Mouse (Mus musculus) E14TG2a.4 (cell line): ENCODE data around the gene Actr3b.

ENCODE experiments used
- H3K27me3 ChIP-seq: 2 replicates; pipeline ENCODE4 v1.6.1; 2014; ENCODE audit warnings: low read length, control low read depth; ENCODE audit not compliant: insufficient read depth
- H3K36me3 ChIP-seq: 2 replicates; pipeline ENCODE4 v1.6.1; 2014; ENCODE audit warnings: low read length, control low read depth; ENCODE audit not compliant: insufficient read depth
- H3K4me1 ChIP-seq: replicated peaks from 2 replicates; pipeline ENCODE4 v1.6.1; 2014; ENCODE audit warnings: low read depth, low read length, control low read depth
- H3K4me3 ChIP-seq: replicated peaks from 2 replicates; pipeline ENCODE4 v1.5.1; 2014; ENCODE audit warnings: mild to moderate bottlenecking, low read length
- H3K9me3 ChIP-seq: 2 replicates; pipeline ENCODE4 v1.6.1; 2014; ENCODE audit warnings: low read length, control low read depth
- CTCF ChIP-seq: conservative IDR thresholded peaks from 2 replicates; pipeline ENCODE4 v1.5.1; 2014; ENCODE audit warnings: low read length
- NANOG ChIP-seq: IDR thresholded peaks from 2 replicates; pipeline ENCODE4 v1.6.1; 2014; ENCODE audit warnings: borderline replicate concordance, low read length, mixed read lengths
- POU5F1 ChIP-seq: IDR thresholded peaks from 2 replicates; pipeline ENCODE4 v1.6.1; 2014; ENCODE audit warnings: low read length, borderline replicate concordance

Actr3b gene

DNA sequence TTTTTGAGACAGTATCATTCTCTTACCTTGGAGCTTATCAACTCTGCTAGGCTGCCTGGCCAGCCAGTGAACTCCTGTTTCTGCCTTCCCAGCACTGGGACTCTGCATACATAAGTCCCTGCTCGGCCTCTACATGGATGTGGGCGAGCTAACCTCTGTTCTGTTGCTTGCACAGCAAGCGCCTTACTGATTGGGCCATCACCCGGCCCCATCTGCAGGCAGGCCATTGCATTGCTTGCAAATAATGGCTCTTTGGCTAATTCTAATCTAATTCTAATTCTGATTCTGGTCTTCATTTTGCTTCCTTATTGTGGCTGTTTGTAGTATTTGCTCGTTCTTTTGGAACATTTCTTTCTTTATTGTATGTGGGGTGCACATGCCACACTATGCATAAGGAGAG is 44.8 kb downstream of the Actr3b start:
- peaks cover 2% of the 10 kb centered on the region; the same call in 1 of the 2 replicates for H3K36me3 ChIP-seq
- no peaks in the 10 kb centered on the region for H3K4me1 ChIP-seq
- H3K27me3 ChIP-seq, result no peaks in the 10 kb centered on the region
- TF ChIP-seq NANOG (no peak), CTCF (no peak), POU5F1 (no peak)
- no peaks in the 10 kb centered on the region for H3K9me3 ChIP-seq
- H3K4me3 ChIP-seq, result no peak overlapping the region

DNA sequence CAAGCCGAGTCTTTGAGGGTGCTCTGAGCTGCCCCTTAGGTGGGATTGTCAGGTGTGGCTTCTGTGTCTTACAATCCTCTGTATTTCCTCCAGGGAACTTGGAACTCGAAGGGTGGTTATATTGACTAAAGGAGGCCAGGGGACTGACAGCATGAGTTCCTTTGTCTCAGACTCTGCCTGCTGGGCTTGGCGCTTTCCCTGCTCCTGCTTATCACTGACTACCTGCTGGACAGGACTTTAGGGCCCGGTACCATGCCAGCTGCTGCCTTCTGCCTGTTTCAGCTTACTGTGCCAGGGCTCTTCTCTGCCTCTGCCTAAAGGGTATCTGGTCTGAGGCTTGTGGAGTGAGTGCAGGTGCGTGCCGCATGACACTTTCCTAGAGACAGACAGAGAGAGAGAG is 53.1 kb downstream of the Actr3b start:
- no peak overlapping the region for H3K4me3 ChIP-seq
- no peaks in the 10 kb centered on the region for H3K9me3 ChIP-seq
- peaks cover 13% of the 10 kb centered on the region; the same call in 1 of the 2 replicates for H3K36me3 ChIP-seq
- no peaks in the 10 kb centered on the region for H3K27me3 ChIP-seq
- no peaks in the 10 kb centered on the region for H3K4me1 ChIP-seq
- no peak for TF ChIP-seq POU5F1
- TF ChIP-seq CTCF, result no peak
- no peak for TF ChIP-seq NANOG

DNA sequence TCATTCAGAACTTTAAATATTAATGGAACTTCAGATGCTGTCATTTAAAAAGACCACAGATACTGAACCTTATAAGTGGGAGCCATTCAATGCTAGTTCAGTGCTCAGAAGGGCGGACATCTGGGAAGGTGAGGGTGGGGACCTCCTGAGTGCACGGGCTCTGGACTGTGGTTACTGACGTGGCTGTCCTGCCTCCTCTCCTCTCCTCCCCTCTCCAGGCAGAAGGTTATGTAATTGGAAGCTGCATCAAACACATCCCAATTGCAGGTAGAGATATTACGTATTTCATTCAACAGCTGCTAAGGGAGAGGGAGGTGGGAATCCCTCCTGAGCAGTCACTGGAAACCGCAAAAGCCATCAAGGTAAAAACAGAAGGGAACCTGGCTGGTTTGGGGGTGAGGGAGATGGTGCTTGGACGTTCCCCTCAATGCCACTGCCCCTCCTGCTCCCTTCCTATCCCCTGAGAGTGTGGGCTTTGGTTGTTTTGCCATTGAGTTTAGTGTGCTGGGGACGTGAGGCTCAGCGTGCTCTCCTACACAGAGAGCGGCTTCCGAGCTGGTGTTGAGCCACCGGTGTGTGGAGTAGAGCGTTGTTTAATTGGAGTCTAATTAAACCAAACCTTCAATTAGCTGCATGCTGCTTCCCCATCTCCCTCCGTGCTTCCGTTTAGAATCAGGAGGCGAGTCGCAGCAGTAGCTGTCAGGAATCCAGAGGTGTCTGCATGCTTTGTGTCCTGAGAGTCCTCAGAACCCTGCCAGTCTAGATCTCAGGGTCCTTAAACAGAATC is 69.7 kb downstream of the Actr3b start:
- Histone ChIP-seq H3K9me3 (peaks cover 5% of the 10 kb centered on the region; the same call in 1 of the 2 replicates), H3K36me3 (peaks cover 23% of the 10 kb centered on the region), H3K4me3 (no peak overlapping the region), H3K27me3 (no peaks in the 10 kb centered on the region), H3K4me1 (no peaks in the 10 kb centered on the region)
- TF ChIP-seq POU5F1, result no peak
- no peak for TF ChIP-seq NANOG
- TF ChIP-seq CTCF, result no peak

DNA sequence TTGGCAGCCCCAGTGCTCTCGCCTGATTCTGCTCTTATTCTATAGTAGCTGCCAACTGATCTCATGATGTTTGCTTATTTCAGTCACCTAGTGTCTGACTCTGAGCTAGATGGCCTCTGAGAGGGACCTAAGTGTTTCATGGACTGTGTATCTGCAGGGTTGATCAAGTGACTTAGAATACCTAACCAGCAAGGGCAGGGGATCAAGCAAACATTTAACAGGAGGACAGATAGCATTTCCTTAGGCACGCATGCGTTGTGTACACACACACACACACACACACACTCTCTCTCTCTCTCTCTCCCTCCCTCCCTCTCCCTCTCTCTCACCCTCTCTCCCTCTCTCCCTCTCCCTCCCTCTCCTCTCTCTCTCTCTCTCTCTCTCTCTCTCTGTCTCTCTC is 71.0 kb downstream of the Actr3b start:
- TF ChIP-seq POU5F1 (no peak), NANOG (no peak), CTCF (no peak)
- peaks cover 5% of the 10 kb centered on the region; the same call in 1 of the 2 replicates for H3K9me3 ChIP-seq
- no peaks in the 10 kb centered on the region for H3K4me1 ChIP-seq
- H3K27me3 ChIP-seq, result no peaks in the 10 kb centered on the region
- H3K36me3 ChIP-seq, result peaks cover 23% of the 10 kb centered on the region
- no peak overlapping the region for H3K4me3 ChIP-seq

DNA sequence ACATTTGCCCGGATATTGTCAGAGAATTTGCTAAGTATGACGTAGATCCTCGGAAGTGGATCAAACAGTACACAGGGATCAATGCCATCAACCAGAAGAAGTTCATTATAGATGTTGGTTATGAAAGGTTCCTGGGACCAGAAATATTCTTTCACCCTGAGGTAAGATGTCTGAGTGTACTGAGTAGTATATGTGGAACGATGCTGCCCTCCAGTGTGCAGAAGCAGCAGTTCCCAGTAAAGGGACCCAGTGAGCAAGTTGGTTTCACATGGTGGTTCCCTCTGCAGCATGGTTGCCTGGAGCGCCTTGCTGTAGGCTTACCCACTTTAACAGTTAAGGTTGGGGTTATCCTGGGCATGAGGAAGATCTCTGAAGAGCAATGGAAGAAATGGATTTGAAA is 71.8 kb downstream of the Actr3b start:
- H3K4me3 ChIP-seq, result no peak overlapping the region
- H3K4me1 ChIP-seq, result no peaks in the 10 kb centered on the region
- peaks cover 5% of the 10 kb centered on the region; the same call in 1 of the 2 replicates for H3K9me3 ChIP-seq
- H3K27me3 ChIP-seq, result no peaks in the 10 kb centered on the region
- TF ChIP-seq NANOG (no peak), CTCF (peak; percentile 36; the same call in 1 of the 2 replicates)
- H3K36me3 ChIP-seq, result peaks cover 23% of the 10 kb centered on the region

DNA sequence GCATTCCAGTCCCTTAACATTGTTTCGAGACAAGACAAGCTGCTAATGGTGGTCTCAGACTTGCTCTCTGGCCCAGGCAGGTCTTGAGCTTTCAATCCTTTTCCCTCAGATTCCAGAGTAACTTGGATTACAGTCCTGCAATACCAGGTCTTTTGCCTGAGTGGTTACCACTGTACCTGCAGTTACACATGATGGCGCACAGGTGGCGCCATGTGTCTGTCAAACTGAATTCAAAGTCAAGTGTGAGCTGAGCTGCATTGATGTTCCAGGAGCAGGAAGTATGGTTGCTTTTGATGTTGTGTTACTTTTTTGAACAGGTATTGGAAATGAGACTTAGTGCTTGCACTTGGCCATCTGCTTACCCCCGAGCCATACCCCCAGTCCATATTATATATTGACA is 79.6 kb downstream of the Actr3b start:
- Histone ChIP-seq H3K4me3 (no peak overlapping the region), H3K9me3 (no peaks in the 10 kb centered on the region), H3K4me1 (no peaks in the 10 kb centered on the region), H3K36me3 (no peaks in the 10 kb centered on the region), H3K27me3 (no peaks in the 10 kb centered on the region)
- peak; percentile 83 for TF ChIP-seq CTCF
- TF ChIP-seq NANOG, result no peak
- TF ChIP-seq POU5F1, result no peak

DNA sequence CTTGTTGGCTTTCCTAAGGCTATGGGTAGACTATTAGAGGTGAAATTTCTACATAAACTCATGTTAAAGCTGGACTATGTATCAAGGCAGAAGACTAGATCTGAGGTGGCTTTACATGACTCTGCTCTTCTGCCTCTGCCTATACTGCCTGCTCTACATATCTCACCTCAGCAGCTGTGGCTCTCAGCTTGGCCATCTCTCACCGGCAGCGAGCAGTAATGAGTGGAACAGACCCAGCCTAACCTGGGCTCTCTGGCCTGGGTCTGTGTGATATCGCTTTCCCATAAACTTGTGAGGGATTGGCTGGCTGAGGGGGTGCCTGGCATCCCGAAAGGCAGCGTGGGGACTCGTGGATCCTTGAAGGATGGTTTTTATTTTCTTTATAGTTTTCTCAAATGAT is 86.8 kb downstream of the Actr3b start:
- no peaks in the 10 kb centered on the region for H3K27me3 ChIP-seq
- H3K36me3 ChIP-seq, result no peaks in the 10 kb centered on the region
- no peak overlapping the region for H3K4me3 ChIP-seq
- no peak for TF ChIP-seq NANOG
- TF ChIP-seq CTCF, result no peak
- TF ChIP-seq POU5F1, result no peak
- no peaks in the 10 kb centered on the region for H3K9me3 ChIP-seq
- no peaks in the 10 kb centered on the region for H3K4me1 ChIP-seq

DNA sequence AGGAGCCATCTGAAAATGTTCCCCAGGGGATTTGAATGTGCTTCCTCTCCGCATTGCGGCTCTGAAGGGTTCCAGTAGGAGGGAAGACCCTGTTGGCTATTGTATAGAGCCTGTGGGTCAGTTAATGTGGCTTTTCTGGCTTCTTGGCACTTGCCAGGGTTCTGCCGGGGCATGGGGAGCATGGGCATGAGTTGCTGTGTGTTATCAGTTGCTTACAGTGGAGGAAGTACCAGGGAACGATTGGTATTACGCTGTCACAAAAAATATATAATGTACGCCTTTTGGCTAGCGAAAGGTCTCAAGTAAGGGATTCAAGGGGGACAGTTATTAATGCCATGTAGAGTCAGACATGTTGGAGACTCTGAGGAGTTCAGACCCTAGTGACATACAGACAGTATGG is 87.4 kb downstream of the Actr3b start:
- no peak overlapping the region for H3K4me3 ChIP-seq
- no peak for TF ChIP-seq POU5F1
- TF ChIP-seq NANOG, result no peak
- TF ChIP-seq CTCF, result no peak

DNA sequence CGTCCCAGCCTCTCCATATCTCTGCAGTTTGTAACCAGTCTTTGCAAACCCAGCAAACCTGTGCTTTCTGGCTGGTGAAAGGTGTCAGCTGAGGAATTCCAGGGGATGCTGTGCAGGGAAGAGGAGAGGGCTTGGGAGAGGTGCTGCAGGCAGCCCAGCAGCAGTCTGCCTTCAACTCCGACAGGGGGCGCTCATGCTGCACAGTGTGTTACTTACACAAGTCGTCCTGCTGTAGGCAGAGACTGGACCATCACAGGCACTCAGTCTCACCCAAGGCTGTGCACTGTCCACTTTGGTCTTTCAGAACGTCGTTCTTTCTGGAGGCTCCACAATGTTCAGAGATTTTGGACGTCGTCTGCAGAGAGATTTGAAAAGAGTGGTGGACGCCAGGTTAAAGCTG is 88.3 kb downstream of the Actr3b start:
- no peaks in the 10 kb centered on the region for H3K9me3 ChIP-seq
- H3K36me3 ChIP-seq, result no peaks in the 10 kb centered on the region
- H3K27me3 ChIP-seq, result no peaks in the 10 kb centered on the region
- H3K4me1 ChIP-seq, result no peaks in the 10 kb centered on the region
- H3K4me3 ChIP-seq, result no peak overlapping the region
- no peak for TF ChIP-seq POU5F1
- TF ChIP-seq NANOG, result no peak
- TF ChIP-seq CTCF, result peak; percentile 49

More for the DNA sequence above, 87.4 kb downstream of the Actr3b start:
- no peaks in the 10 kb centered on the region for H3K36me3 ChIP-seq
- no peaks in the 10 kb centered on the region for H3K27me3 ChIP-seq
- H3K4me1 ChIP-seq, result no peaks in the 10 kb centered on the region
- H3K9me3 ChIP-seq, result no peaks in the 10 kb centered on the region
